Mouse (Mus musculus): ENCODE measurements around the gene Dmrt2.

- no peak for TF ChIP-seq MAX (IDR thresholded peaks at IDR 0.05)
- TF ChIP-seq USF1 (IDR thresholded peaks at IDR 0.05; ENCODE audit: low read depth) = no peak
Observed at GRCm38 (mm10) chr19:25722616-25723015, 50.4 kb downstream of the Dmrt2 start.
